Mouse (Mus musculus) bone marrow macrophage, adult 2 months (primary cell): Measurements from ENCODE around the gene Sh3bgrl2.

ENCODE experiments used
- CTCF ChIP-seq: IDR thresholded peaks from 2 replicates; pipeline ENCODE4 v1.5.1; 2012; ENCODE audit warnings: low read depth, mild to moderate bottlenecking, low read length, moderate library complexity
- POLR2A ChIP-seq: IDR thresholded peaks from 2 replicates; pipeline ENCODE4 v1.6.1; 2012; ENCODE audit warnings: mild to moderate bottlenecking, low read depth, low read length, borderline replicate concordance

GRCm38 (mm10) chr9:83596646-83597481 is 48.7 kb downstream of the Sh3bgrl2 start:
- TF ChIP-seq CTCF (no peak), POLR2A (no peak)
